Mouse (Mus musculus): ENCODE data around the gene Ager.

Ager gene

DNA sequence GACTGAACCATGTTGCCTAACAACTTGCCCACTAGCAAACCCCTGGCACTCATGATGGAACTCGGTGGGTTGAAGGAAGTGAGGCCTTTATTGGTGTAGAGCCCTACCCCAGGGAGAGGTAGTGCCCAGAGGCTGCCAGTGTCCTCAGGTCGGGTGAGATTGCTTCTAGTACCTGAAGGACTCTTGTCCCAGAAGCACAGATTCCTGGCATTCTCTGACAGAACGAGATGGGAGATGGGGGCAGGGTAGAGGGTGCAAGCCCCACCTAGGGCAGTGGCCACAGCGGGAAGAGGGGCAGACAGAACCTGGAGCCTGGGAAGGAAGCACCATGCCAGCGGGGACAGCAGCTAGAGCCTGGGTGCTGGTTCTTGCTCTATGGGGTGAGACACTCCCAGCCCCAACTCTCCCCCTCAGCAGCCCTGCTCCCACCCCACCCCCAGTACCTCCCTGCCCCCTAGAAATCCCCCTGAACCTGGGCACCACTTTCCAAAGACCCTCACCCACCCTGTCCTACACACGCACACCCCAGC is at the start of gene Ager:
Gene Ager, plus strand, starts transcription at position 297 of the 530 bp plus-strand sequence.
- DNase-seq (ENCODE audit: low read depth, low spot score), result no peak

DNA sequence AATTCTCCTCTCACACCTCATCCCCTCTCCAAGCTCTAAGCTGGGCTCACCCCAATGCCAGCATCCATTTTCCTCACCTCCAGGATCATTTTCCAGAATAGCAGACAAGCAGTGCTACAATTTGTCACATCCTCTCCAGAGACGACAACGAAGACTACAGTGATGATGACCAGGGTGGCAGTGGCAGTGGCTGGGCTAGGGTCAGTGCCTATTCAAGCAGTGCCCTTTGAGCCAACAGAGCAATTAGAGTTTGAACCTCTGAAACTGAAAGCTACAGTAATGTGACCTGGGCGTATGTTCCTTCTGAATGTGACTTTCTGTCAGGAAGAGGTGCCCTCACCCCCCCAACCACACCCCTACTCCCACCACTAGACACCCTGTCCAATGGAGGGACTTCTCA is 48.5 kb upstream of the Ager start:
- no peak for DNase-seq (ENCODE audit: low read depth, low spot score)

DNA sequence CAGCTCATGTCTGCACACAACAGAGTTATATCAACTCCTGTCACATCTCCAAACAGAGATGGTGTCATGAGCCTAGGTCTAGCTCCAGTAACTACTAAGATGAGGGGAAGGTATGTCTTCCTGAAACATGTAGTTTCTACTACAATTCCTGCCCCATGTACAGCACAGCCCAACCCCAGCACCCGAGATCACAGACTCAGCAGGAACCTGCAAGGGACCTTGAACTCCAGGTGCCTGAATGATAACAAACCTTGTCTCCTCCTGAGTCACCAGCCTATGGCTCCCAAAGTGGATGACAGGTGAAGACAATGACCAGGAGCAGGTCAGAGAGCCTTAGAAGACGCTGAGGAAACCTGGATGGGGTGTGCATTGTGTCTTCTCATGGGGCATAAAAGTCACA is 47.8 kb upstream of the Ager start:
- DNase-seq (ENCODE audit: low read depth, low spot score), result no peak

DNA sequence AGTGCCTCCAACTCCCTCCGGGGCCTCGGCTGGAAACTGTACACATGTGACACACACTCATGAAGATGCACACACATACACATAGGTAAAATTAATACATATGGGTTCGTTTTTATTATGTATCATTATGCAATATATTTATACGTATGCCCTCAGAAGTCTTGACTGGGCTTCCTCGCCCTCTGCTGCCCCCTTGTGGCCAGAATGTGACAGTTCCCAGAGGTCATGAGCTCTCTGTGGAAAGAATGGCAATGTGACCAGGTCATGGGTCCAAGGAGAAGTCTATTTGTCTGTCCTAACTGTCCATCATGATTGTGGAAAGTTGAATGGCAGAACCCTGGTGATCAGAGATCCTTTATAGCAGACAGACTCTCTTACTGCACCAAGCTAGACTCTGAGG is 42.2 kb upstream of the Ager start:
- peak; percentile 88 for DNase-seq (ENCODE audit: low read depth, low spot score)

DNA sequence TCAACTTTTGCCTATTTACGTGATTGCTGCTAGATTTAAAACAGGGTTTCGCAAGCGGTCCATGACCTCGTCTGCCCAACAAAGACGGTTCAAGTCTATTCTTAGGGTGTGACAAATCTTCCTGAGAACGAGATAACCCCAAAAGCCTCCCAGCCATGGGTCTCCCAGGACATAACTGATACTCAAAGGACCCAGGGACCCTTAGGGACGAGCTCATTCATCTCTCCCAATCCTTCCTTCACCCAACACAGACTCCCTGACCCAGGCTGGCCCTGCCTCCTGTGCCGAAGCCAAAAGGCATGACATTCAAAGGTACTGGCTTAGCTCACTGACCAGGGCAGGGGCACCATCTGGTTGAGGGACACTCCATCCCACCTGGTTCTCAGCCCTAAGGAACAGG is 41.3 kb upstream of the Ager start:
- no peak for DNase-seq (ENCODE audit: low read depth, low spot score)

DNA sequence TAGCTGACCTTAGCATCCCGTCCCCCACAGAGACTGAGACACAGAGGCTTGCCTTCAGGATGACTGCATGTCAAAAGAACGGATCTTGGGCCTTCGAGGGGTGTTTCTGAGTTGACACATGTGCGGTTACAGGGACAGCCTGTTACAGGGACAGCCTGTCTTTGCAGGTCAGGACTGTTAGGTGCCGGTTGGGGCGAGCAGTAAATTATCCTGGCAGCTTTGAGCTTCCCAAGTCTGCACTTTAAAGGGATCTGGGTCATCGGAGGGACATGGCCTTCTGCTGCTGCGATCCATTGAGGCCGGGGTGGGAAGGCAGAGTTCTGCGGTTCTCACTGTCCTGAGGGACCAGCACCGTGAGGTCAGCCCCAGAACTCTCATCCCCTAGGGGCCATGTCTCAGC is 40.3 kb upstream of the Ager start:
- DNase-seq (ENCODE audit: low read depth, low spot score), result no peak

DNA sequence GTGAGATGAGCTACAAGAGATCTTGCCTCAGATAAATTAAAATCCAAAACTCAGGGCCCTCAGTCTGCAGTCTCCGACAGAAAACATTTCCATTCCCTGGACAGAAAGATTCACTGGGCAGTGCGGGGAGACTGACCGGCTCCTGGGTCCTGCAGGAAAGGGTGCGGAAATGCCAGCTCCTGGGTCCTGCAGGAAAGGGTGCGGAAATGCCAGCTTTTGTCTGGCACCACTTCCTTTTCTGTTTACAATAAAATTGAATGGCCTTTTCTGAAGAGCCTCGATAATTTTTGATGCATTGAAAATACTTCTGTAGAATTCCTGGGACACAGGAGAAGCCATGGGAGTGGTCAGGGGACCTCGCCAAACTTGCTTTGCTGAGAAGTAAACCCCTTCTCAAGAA is 38.5 kb upstream of the Ager start:
- DNase-seq (ENCODE audit: low read depth, low spot score), result no peak

DNA sequence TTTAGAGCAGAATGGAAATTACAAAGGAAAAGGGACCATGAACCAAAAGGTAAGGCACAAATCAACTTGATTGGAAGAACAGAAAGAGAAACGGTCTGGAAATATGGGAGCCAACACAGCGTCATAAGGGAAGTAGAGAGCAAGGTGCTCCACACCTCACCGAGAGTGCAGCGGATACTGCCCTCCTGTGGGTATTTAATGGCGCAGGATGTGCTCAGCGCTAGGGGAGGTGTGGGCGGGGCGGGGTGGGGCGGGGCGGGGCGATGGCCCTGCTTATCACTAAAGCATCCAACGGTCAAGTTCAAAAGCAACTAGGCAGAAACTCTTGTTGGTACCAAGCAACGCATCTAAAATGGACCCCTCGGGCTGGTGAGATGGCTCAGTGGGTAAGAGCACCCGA is 37.8 kb upstream of the Ager start:
- DNase-seq (ENCODE audit: low read depth, low spot score), result peak; percentile 61

DNA sequence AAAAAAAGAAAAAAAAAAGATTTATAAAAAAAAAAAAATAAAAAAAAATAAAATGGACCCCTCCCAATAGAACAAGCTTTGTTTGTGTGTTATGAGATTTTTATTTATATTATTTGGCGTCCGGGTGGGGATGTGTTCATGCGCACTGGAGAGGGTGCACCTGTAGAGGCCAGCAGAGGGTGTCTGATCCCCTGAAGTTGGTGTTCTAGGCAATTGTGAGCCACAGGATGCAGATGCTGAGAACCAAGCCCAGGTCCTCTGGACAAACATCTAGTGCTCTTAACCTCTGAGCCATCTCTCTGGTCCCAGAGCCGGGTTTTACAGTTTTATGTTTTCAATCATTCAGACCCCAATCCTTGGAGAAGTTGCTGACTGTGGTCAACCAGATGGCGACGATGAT is 37.2 kb upstream of the Ager start:
- DNase-seq (ENCODE audit: low read depth, low spot score), result peak; percentile 22

DNA sequence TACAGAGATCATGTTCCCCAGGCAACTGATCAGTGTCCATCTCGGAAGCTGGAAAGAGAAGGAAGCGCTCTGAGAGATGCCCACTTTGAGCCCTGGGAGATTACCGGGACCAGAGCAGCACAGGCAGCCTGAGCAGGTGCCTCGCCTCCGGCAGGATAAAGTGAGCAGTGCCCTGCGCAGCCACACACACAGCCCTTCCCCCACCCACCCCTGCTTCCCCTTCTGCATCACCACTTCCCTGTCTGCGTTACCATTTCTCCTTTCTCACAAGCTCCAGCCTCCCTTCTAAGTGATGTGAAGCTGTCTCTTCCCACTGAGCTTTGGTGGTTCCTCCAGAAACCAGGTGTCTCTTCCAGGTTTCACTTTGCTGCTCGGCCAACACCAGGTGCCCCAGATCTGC is 36.5 kb upstream of the Ager start:
- DNase-seq (ENCODE audit: low read depth, low spot score), result peak; percentile 30

DNA sequence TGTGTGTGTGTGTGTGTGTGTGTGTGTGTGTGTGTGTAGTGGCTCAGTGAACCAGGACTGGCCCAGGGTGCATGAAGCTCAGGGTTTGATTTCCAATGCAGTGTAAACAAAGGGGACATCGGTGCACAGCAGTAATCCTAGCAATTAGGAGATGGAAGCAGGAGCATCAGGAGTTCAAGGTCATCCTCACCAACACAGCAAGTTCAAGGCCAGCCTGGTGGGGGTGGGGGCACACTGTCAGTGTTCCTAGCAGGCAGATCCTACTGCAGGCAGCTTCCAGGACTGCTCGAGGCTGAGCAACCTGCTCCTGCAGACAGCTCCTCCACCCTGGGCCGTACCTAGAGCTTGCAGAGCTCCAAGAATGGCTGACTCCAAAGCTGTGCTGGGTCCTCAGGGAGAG is 35.1 kb upstream of the Ager start:
- no peak for DNase-seq (ENCODE audit: low read depth, low spot score)

DNA sequence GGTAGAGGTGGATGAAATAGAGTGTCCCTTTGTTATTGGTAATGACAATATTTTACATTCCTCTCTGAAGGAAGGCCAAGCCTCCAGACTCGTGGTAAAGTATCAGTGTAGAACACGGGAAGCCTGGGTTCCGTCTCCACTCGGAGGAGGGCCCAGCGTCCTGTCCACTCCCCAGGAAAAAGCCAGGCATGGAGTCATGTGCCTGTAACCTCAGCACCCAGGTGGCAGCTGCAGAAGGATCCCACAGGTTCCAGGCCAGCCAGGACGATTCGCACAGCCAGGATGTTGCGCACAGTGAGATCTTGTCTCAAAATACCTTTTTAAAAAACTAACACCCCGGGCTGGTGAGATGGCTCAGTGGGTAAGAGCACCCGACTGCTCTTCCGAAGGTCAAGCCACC is 34.3 kb upstream of the Ager start:
- DNase-seq (ENCODE audit: low read depth, low spot score), result no peak

DNA sequence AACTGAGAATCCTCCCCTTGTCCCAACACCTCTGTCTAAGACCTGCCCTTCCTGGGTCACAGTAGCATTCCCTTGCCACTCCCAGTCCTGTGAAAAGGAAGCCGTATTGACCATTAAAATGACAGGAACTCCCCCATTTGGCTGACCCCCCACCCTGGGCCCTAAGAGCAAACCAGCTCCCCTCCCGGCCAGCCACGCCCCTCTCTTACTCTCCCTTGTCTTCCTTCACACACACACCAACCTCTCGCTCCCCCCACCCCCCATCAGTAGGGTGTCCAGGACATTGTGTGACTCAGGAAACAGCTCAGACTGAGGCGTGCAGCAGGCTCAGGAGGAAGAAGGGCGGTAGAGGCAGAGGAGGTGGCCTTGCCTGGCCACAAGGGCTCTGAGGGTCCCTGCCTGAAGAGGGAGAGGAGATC is 33.6 kb upstream of the Ager start, which contains the start of gene Notch4:
Gene Notch4, plus strand, starts transcription at position 266 of the 419 bp plus-strand sequence.
- DNase-seq (ENCODE audit: low read depth, low spot score), result no peak

DNA sequence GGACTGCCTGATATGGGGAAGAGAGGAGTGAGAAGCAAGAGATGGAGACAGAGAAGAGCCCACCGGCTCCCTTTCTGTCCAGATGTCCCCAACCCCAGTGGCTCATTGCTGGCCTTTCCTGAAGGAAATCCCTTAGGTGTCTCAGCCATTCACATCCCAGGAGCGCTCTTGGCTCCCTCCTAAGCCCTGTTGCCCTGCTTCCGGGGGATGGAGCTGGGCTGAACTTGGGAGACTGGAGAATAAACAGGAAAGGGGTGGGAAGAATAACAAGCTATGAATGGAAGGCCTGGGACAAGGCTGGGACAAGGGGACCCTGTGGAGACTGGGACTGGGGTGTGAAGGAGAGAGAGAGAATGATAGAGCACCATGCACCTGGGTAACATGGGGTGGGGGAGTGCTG is 32.9 kb upstream of the Ager start:
- no peak for DNase-seq (ENCODE audit: low read depth, low spot score)

DNA sequence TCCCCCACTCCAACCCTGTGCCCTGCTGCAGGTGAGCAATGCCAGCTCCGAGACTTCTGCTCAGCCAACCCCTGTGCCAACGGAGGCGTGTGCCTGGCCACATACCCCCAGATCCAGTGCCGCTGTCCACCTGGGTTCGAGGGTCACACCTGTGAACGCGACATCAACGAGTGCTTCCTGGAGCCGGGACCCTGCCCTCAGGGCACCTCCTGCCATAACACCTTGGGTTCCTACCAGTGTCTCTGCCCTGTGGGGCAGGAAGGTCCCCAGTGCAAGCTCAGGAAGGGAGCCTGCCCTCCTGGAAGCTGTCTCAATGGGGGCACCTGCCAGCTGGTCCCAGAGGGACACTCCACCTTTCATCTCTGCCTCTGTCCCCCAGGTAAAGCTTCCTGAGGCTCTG is 30.4 kb upstream of the Ager start:
- no peak for DNase-seq (ENCODE audit: low read depth, low spot score)

DNA sequence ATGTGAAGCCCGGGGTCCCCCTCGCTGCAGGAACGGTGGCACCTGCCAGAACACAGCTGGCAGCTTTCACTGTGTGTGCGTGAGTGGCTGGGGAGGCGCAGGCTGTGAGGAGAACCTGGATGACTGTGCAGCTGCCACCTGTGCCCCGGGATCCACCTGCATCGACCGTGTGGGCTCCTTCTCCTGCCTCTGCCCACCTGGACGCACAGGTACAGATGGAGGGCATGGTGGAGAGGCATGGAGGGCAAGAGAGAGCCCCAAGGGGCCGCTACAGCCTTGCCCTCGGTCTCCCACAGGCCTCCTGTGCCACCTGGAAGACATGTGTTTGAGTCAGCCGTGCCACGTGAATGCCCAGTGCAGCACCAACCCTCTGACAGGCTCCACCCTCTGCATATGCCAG is 29.2 kb upstream of the Ager start:
- no peak for DNase-seq (ENCODE audit: low read depth, low spot score)

DNA sequence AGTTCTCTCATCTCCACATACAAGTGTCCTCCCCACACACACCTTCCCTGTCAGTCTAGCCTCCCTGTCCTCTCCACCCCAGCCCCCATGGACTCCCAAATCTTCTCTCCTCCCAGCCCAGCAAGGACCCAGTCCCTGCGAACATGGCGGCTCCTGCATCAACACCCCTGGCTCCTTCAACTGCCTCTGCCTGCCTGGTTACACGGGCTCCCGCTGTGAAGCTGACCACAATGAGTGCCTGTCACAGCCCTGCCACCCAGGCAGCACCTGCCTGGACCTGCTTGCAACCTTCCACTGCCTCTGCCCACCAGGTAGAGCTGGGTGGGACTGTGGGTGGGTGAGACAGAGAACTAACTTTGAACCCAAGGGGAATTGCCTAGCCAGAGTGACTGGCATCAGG is 27.7 kb upstream of the Ager start:
- DNase-seq (ENCODE audit: low read depth, low spot score), result no peak

DNA sequence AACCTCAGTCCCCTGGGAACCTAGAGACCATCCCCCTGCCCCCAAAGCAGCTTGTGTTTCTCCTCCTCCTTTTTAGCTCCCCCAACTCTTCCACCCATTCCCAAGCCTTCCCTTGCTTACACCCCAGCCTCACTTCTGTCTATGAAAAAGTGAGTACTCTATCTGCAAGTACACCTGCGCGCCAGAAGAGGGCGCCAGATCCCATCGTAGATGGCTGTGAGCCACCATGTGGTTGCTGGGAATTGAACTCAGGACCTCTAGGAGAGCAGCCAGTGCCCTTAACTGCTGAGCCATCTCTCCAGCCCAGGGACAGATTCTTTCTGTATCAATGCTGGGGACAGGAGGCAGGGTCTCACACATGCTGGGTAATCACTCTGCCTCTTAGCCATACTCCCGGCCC is 25.8 kb upstream of the Ager start:
- peak; percentile 67 for DNase-seq (ENCODE audit: low read depth, low spot score)

DNA sequence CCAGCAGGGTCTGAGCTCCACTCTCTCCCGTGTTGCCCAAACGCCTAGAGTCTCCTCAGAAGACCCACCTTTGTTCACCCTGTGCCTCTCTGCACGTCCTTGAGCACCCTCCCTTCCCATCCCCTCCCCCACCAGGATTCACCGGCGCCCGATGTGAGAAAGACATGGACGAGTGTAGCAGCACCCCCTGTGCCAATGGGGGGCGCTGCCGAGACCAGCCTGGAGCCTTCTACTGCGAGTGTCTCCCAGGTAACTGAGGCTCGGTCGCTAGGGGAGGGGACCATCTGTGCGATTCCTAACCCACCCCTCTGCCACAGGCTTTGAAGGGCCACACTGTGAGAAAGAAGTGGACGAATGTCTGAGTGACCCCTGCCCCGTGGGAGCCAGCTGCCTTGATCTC is 25.3 kb upstream of the Ager start:
- DNase-seq (ENCODE audit: low read depth, low spot score), result peak; percentile 31

DNA sequence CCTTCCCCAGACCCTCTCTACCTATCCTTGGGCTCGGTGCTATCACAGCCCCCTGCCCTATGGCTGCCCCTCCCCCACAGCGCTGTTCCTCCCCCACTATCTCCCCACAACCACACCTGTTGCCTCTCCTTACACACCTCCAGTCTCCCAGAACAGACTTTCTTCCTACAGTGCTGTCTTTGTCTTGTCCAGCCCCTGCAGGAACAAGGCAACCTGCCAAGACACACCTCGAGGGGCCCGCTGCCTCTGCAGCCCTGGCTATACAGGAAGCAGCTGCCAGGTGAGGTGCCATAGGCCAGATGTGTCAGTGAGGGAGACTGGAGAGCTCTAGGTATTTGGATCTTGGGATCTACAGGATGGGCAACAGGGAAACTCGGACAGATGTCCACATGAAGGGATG is 21.1 kb upstream of the Ager start:
- no peak for DNase-seq (ENCODE audit: low read depth, low spot score)

DNA sequence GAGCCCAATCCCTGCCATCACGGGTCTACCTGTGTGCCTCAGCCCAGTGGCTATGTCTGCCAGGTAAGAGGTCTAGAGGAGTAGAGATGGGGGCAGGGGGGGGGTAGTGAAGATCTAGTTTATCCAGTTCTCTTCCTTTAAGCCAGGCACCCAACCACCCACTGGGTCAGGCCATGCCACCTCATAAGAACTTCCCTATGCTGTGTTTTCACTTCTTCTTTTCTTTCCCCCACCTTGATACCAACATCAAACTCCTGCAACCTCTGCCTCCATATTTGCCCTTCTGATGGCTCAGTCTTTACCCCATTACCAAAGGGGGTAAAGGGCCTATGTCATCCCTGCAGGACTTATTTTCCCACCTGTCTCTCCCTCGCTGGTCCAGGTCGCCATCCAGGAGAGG is 19.6 kb upstream of the Ager start:
- no peak for DNase-seq (ENCODE audit: low read depth, low spot score)

DNA sequence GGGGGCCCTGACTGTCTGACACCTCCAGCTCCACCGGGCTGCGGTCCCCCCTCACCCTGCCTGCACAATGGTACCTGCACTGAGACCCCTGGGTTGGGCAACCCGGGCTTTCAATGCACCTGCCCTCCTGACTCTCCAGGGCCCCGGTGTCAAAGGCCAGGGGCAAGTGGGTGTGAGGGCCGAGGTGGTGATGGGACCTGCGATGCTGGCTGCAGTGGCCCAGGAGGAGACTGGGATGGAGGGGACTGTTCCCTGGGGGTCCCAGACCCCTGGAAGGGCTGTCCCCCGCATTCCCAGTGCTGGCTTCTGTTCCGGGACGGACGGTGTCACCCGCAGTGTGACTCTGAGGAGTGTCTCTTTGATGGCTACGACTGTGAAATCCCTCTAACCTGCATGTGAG is 15.1 kb upstream of the Ager start:
- no peak for DNase-seq (ENCODE audit: low read depth, low spot score)

DNA sequence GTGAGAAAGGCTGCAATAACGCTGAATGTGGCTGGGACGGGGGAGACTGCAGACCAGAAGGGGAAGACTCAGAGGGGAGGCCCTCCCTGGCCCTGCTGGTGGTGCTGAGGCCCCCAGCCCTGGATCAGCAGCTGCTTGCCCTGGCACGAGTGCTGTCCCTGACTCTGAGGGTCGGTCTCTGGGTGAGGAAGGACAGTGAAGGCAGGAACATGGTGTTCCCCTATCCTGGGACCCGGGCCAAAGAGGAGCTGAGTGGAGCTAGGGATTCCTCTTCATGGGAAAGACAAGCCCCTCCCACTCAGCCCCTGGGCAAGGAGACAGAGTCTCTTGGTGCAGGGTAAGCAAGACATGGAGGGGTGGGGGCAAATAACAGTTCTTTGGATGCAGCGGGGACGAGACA is 14.3 kb upstream of the Ager start:
- DNase-seq (ENCODE audit: low read depth, low spot score), result no peak

DNA sequence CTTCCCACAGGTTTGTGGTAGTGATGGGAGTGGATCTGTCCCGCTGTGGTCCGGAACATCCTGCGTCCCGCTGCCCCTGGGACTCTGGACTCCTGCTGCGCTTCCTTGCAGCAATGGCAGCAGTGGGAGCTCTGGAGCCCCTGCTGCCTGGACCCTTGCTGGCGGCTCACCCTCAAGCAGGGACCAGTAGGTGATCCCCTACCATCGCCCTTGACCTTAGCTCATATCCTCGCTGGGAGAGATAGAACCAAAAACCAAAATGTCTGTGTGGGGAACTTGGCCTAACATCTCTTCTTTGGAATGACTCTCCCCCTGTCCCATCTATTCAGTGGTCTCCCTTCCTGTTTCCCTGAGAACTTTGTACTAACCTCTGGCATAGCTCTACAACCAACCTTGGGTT is 13.8 kb upstream of the Ager start:
- no peak for DNase-seq (ENCODE audit: low read depth, low spot score)

DNA sequence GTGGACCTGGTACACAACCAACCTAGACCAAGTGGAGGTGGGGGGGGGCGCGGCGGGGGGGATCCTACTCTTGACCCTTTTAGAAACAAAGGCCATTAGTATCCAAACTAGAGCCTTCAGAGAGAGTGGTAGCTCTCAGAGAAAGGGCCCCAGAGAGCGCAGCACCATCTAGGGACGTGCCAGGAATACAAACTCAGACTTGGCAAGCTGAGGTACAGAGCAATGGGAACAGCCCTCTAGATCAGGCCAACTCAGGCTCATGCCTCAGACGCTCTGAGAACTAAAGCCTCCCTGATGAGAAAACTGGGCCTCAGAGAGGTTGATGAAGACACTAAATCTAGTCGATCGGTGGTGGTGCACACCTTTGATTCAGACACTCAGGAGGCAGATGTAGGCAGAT is 12.5 kb upstream of the Ager start:
- no peak for DNase-seq (ENCODE audit: low read depth, low spot score)

Measured in CD4-positive, CD25-positive, alpha-beta regulatory T cell, adult 2 months (primary cell).